Mouse (Mus musculus): Measurements from ENCODE around the gene Prom2.

Gene Prom2

DNA sequence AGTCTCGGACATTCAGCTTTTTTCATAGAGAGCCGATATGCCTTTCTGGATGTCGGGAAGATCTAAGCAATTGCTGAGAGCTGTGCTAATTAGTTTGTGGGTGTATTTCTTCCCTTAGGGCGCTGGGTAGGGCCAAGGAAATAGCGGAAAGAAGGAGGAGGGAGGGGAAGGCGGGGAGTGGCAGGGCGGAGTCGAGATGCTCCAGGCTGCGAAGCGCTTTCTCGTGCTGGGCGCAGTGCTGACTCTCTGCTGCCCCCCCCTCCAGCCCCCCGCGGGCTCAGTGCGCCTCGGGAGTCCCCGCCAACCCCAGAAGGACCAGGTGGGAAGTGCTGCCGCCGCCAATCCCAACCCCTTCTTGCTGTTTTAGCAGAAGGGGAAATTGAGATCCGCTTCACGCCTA is 58.3 kb downstream of the Prom2 start:
- no peak for DNase-seq

DNA sequence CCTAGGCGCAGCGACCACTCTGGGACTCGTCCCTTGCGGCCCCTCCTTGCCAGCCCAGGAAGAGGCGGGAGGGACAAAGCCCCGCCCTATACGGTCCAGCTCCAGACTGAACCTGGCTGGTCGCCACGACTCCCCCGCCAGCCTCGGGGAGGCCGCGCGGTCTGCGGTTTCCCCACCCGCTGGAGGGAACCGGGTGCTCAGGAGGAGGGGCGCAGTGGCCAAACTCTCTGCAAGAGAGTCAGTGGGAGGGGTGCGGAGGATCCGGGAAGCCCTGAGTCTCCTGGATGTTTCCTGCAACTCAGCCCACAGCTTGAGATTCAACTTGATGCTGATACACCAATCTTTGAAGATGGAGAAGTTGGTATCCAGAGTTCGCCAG is 58.7 kb downstream of the Prom2 start:
- DNase-seq, result peak; percentile 46

DNA sequence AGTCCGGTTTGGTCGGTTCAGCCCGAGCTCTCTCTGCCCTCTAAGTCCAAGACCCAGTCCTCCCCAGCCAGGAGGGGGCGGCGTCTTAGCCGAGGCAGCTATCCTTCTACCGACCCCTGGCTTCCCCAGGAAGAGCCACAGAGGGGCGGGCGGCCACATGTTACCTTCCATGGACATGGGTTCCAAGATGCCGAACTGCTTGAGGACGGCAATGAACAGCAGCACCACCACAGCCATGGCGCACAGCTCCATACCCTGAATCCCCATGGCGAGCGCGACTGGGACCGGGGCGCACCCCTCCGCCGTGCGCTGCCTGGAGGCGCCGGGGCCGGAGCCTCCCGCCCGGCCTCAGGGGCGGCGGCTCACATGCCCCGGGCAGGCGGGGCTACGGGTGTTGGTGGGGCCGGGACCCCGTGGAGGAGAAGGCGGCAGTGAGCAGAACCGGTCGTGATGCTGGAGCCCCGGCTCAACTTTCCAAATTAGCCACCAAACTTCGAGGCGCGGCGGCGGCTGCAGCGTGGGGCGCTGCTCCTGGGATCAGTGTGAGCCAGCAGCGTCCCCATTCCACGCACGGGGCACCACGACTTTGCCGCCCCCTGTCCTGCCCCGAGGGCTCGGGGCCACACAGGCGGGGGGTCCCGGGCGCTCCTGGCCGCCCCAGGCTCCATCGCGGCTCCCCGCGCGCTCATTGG is 59.3 kb downstream of the Prom2 start:
- DNase-seq, result no peak

DNA sequence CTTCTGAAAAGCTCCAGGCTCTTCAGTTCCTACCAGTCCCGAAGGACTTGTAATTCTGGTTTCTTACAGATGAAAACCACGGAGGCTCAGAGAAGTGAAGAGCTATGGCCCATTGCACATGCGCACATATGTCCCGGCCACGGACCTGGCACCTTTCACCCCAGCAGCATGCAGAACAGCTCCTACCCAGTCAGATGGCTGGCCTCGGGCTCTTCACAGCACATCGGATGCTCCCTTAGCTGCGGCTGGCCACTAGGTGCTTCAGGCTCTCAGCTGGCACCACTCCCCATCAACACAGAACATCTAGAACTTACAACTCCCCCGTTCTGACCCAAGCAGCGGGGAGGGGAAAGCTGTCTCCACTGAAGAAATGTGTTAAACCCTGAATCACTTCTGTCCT is 61.5 kb downstream of the Prom2 start:
- DNase-seq, result no peak

DNA sequence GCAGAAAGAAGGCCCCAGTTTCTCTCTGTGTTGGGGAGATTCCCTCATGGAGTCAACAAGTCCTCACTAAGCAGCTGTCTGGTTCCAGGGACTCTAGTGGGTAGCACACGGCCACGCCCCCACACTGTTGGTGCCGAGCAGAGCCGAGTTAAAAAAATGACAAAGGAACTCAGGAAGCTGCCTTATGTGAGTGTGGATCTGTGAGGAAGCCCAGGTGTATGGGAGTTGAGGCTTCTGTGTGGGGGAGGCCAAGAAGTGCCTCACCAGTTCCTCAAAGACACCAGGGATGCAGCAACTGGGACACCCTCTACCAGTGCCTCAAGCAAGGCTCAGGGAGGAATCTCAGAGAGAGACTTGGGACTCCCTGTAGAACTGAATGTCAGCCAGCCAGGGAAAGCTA is 62.1 kb downstream of the Prom2 start:
- peak; percentile 55 for DNase-seq

Measured in layer of hippocampus, adult 9-11 months (tissue).